Mouse (Mus musculus) liver, embryonic 13.5 days (tissue): Measurements from ENCODE around the gene Ablim2. TPM values are rescaled to one million over a fixed set of nuclear protein-coding genes. Genes with fewer than 3 reads are reported as not detected.

Experiments used
- ATAC-seq: fragments of 200-750 bp; cut with Nextera tagmentation; 2 replicates; pipeline ENCODE4 v1.8.0; 2017; ENCODE audit warnings: low read depth, mild to moderate bottlenecking, moderate number of reproducible peaks, moderate library complexity
- DNase-seq: peaks from one replicate; pipeline ENCODE4 v3.0.0; 2022
- H3K27ac ChIP-seq: fragments of 300-500 bp; sonication (generic); 2 replicates; pipeline ENCODE4 v1.5.1; 2015; ENCODE audit warnings: moderate library complexity, mild to moderate bottlenecking, inconsistent platforms
- H3K27me3 ChIP-seq: fragments of 300-500 bp; sonication (generic); 2 replicates; pipeline ENCODE4 v1.6.1; 2015; ENCODE audit warnings: mild to moderate bottlenecking, inconsistent platforms
- H3K36me3 ChIP-seq: fragments of 300-500 bp; sonication (generic); 2 replicates; pipeline ENCODE4 v1.6.1; 2015; ENCODE audit warnings: mild to moderate bottlenecking, inconsistent platforms
- H3K4me1 ChIP-seq: fragments of 300-500 bp; sonication (generic); replicated peaks from 2 replicates; pipeline ENCODE4 v1.6.1; 2015; ENCODE audit warnings: inconsistent platforms
- H3K4me2 ChIP-seq: fragments of 300-500 bp; sonication (generic); 2 replicates; pipeline ENCODE4 v1.6.1; 2015; ENCODE audit warnings: inconsistent platforms, mild to moderate bottlenecking, moderate library complexity
- H3K4me3 ChIP-seq: fragments of 300-500 bp; sonication (generic); replicated peaks from 2 replicates; pipeline ENCODE4 v1.5.1; 2015; ENCODE audit warnings: mild to moderate bottlenecking, inconsistent platforms
- H3K9ac ChIP-seq: fragments of 300-500 bp; sonication (generic); 2 replicates; pipeline ENCODE4 v1.6.1; 2015; ENCODE audit warnings: mild to moderate bottlenecking, inconsistent platforms
- H3K9me3 ChIP-seq: fragments of 300-500 bp; sonication (generic); replicated peaks from 2 replicates; pipeline ENCODE4 v1.6.1; 2016; ENCODE audit warnings: inconsistent platforms
- WGBS: fragments of 180-500 bp; shearing (Covaris S2); methylation state at CpG from one replicate; pipeline ENCODE4 v1.1.7; 2015; ENCODE audit not compliant: insufficient replicate concordance; 5-methylcytosine and 5-hydroxymethylcytosine counted together
- polyA plus RNA-seq: library from polyadenylated mRNA; unstranded; fragments of >200 nt; fragmentation: Nextera tagmentation; extraction: Ambion mirVana; gene quantifications from 2 replicates; pipeline ENCODE4 v1.2.1, GENCODE M21; 2015

Gene Ablim2
- polyA plus RNA-seq, 1 experiment from 2014 or later: 0.18 TPM

- Histone ChIP-seq H3K36me3 (no peaks in the 10 kb centered on the region), H3K9ac (no peak overlapping the region), H3K27me3 (peaks cover 51% of the 10 kb centered on the region), H3K27ac (no peak overlapping the region), H3K4me3 (no peak overlapping the region), H3K4me2 (no peak overlapping the region), H3K4me1 (peaks cover 14% of the 10 kb centered on the region), H3K9me3 (no peaks in the 10 kb centered on the region)
- WGBS: 66% methylated on average over 4 of the region's 4 CpGs
- DNase-seq: no peak
- no peak for ATAC-seq
Measured at GRCm38 (mm10) chr5:35756020-35756419, 1.7 kb upstream of the Ablim2 start.

- 9% methylated on average over 21 of the region's 26 CpGs for WGBS
- peaks cover 55% of the 10 kb centered on the region for H3K27me3 ChIP-seq
- H3K4me3 ChIP-seq: peak overlapping the region; percentile 60
- H3K9me3 ChIP-seq: no peaks in the 10 kb centered on the region
- H3K36me3 ChIP-seq: no peaks in the 10 kb centered on the region
- no peak overlapping the region; the same call in 1 of the 2 replicates for H3K9ac ChIP-seq
- peaks cover 14% of the 10 kb centered on the region for H3K4me1 ChIP-seq
- peak; percentile 27 for DNase-seq
- H3K4me2 ChIP-seq: peak overlapping the region; percentile 89
- ATAC-seq: peak; percentile 56
- H3K27ac ChIP-seq: no peak overlapping the region
Measured at GRCm38 (mm10) chr5:35756997-35757638, 562 bp upstream of the Ablim2 start.

- Histone ChIP-seq H3K9ac (peak overlapping the region; percentile 18), H3K4me1 (peaks cover 14% of the 10 kb centered on the region), H3K4me2 (peak overlapping the region; percentile 89), H3K4me3 (peak overlapping the region; percentile 60), H3K36me3 (no peaks in the 10 kb centered on the region), H3K27me3 (peaks cover 63% of the 10 kb centered on the region), H3K9me3 (no peaks in the 10 kb centered on the region), H3K27ac (no peak overlapping the region)
- DNase-seq (no peak), ATAC-seq (peak; percentile 8; the same call in 1 of the 2 replicates)
- WGBS: 3% methylated on average over 40 of the region's 40 CpGs
Measured at GRCm38 (mm10) chr5:35758081-35759053, 687 bp downstream of the Ablim2 start.

GRCm38 (mm10) chr5:35761323-35761722 lies 3.6 kb downstream of the Ablim2 start:
- no peaks in the 10 kb centered on the region for H3K9me3 ChIP-seq
- H3K36me3 ChIP-seq: no peaks in the 10 kb centered on the region
- peaks cover 60% of the 10 kb centered on the region for H3K27me3 ChIP-seq
- H3K4me1 ChIP-seq: peaks cover 14% of the 10 kb centered on the region
- no peak overlapping the region for H3K9ac ChIP-seq
- no peak overlapping the region for H3K27ac ChIP-seq
- WGBS: 59% methylated on average over 5 of the region's 5 CpGs
- no peak overlapping the region for H3K4me3 ChIP-seq
- DNase-seq (no peak), ATAC-seq (no peak)
- H3K4me2 ChIP-seq: no peak overlapping the region

GRCm38 (mm10) chr5:35762388-35762787 lies 4.7 kb downstream of the Ablim2 start:
- Histone ChIP-seq H3K4me1 (peaks cover 9% of the 10 kb centered on the region), H3K36me3 (no peaks in the 10 kb centered on the region), H3K9ac (no peak overlapping the region), H3K27ac (no peak overlapping the region), H3K9me3 (no peaks in the 10 kb centered on the region), H3K4me3 (no peak overlapping the region), H3K27me3 (peaks cover 52% of the 10 kb centered on the region), H3K4me2 (no peak overlapping the region)
- DNase-seq: no peak
- ATAC-seq: no peak
- 63% methylated on average over 5 of the region's 5 CpGs for WGBS

GRCm38 (mm10) chr5:35762850-35763249 lies 5.2 kb downstream of the Ablim2 start:
- H3K4me3 ChIP-seq: no peak overlapping the region
- peaks cover 47% of the 10 kb centered on the region for H3K27me3 ChIP-seq
- H3K9ac ChIP-seq: no peak overlapping the region
- no peaks in the 10 kb centered on the region for H3K9me3 ChIP-seq
- H3K4me2 ChIP-seq: no peak overlapping the region
- DNase-seq (no peak), ATAC-seq (no peak)
- peaks cover 8% of the 10 kb centered on the region for H3K4me1 ChIP-seq
- 59% methylated on average over 10 of the region's 10 CpGs for WGBS
- H3K36me3 ChIP-seq: no peaks in the 10 kb centered on the region
- no peak overlapping the region for H3K27ac ChIP-seq

GRCm38 (mm10) chr5:35765909-35766308 lies 8.2 kb downstream of the Ablim2 start:
- DNase-seq (no peak), ATAC-seq (no peak)
- Histone ChIP-seq H3K27me3 (peaks cover 17% of the 10 kb centered on the region; the same call in 1 of the 2 replicates), H3K27ac (no peak overlapping the region), H3K4me2 (no peak overlapping the region), H3K4me3 (no peak overlapping the region), H3K4me1 (peaks cover 1% of the 10 kb centered on the region; the same call in 1 of the 2 replicates), H3K9ac (no peak overlapping the region), H3K36me3 (no peaks in the 10 kb centered on the region), H3K9me3 (no peaks in the 10 kb centered on the region)
- 60% methylated on average over 6 of the region's 6 CpGs for WGBS

- no peak for ATAC-seq
- peaks cover 3% of the 10 kb centered on the region; the same call in 1 of the 2 replicates for H3K27me3 ChIP-seq
- WGBS: 43% methylated on average over 3 of the region's 3 CpGs
Measured at GRCm38 (mm10) chr5:35768525-35768924, 10.8 kb downstream of the Ablim2 start.

GRCm38 (mm10) chr5:35768997-35769396 lies 11.3 kb downstream of the Ablim2 start:
- no peak for ATAC-seq

More at GRCm38 (mm10) chr5:35768525-35768924, 10.8 kb downstream of the Ablim2 start:
- H3K27ac ChIP-seq: no peak overlapping the region
- H3K9me3 ChIP-seq: no peaks in the 10 kb centered on the region
- H3K4me3 ChIP-seq: no peak overlapping the region
- no peaks in the 10 kb centered on the region for H3K36me3 ChIP-seq
- peaks cover 6% of the 10 kb centered on the region; the same call in 1 of the 2 replicates for H3K4me1 ChIP-seq
- no peak overlapping the region for H3K4me2 ChIP-seq
- no peak overlapping the region for H3K9ac ChIP-seq
- no peak for DNase-seq

GRCm38 (mm10) chr5:35770246-35770645 lies 12.6 kb downstream of the Ablim2 start:
- 75% methylated on average over 2 of the region's 2 CpGs for WGBS
- H3K4me1 ChIP-seq: peaks cover 6% of the 10 kb centered on the region; the same call in 1 of the 2 replicates
- H3K27me3 ChIP-seq: no peaks in the 10 kb centered on the region
- no peak overlapping the region for H3K27ac ChIP-seq
- H3K9me3 ChIP-seq: no peaks in the 10 kb centered on the region
- DNase-seq (no peak), ATAC-seq (no peak)
- no peak overlapping the region for H3K9ac ChIP-seq
- no peak overlapping the region for H3K4me2 ChIP-seq
- H3K36me3 ChIP-seq: no peaks in the 10 kb centered on the region
- H3K4me3 ChIP-seq: no peak overlapping the region

More at GRCm38 (mm10) chr5:35768997-35769396, 11.3 kb downstream of the Ablim2 start:
- H3K9ac ChIP-seq: no peak overlapping the region
- no peak overlapping the region for H3K27ac ChIP-seq
- H3K9me3 ChIP-seq: no peaks in the 10 kb centered on the region
- DNase-seq: no peak
- no peak overlapping the region for H3K4me3 ChIP-seq
- no peaks in the 10 kb centered on the region for H3K36me3 ChIP-seq
- no peaks in the 10 kb centered on the region for H3K27me3 ChIP-seq
- no peak overlapping the region for H3K4me2 ChIP-seq
- WGBS: 59% methylated on average over 7 of the region's 7 CpGs
- H3K4me1 ChIP-seq: peaks cover 6% of the 10 kb centered on the region; the same call in 1 of the 2 replicates
